Mouse (Mus musculus) left cerebral cortex, adult 8-10 months (tissue): ENCODE data around the gene Cwc22. TPM values are rescaled to one million over a fixed set of nuclear protein-coding genes. Genes with fewer than 3 reads are reported as not detected.
"Not testable (repeated sequence)": the region's sequence is repeated elsewhere in the genome, so short reads cannot be mapped to it uniquely, and the experiment has no call there.

Experiments
- DNase-seq, 2 experiments: peaks; one replicate each; pipeline ENCODE4 v3.0.0; 2022; ENCODE audit warnings: low spot score in 2 of 2
- total RNA-seq, 4 experiments: library from RNA; stranded (reverse); gene quantifications; 2 replicates each; pipeline ENCODE4 v1.2.4; 2022

Cwc22 gene
- total RNA-seq, 4 experiments from 2014 or later = 24.0 to 29.0 (median 26.2) TPM

- DNase-seq = no peak
Measured at GRCm38 (mm10) chr2:77898436-77898835, 47.7 kb downstream of the Cwc22 start.

GRCm38 (mm10) chr2:77897988-77898387 lies 48.2 kb downstream of the Cwc22 start:
- DNase-seq = no peak

- no peak for DNase-seq
Measured at GRCm38 (mm10) chr2:77897558-77897899, 48.6 kb downstream of the Cwc22 start.

GRCm38 (mm10) chr2:77896843-77897557 lies 49.2 kb downstream of the Cwc22 start:
- no peak for DNase-seq

- not testable (repeated sequence) for DNase-seq
Measured at GRCm38 (mm10) chr2:77895906-77896570, 50.1 kb downstream of the Cwc22 start.

GRCm38 (mm10) chr2:77894896-77895295 lies 51.3 kb downstream of the Cwc22 start:
- no peak for DNase-seq

- DNase-seq = no peak
Measured at GRCm38 (mm10) chr2:77893505-77893904, 52.7 kb downstream of the Cwc22 start.

- no peak for DNase-seq
Measured at GRCm38 (mm10) chr2:77892573-77892972, 53.6 kb downstream of the Cwc22 start.

GRCm38 (mm10) chr2:77890836-77891438 lies 55.2 kb downstream of the Cwc22 start:
- no peak for DNase-seq

GRCm38 (mm10) chr2:77889949-77890348 lies 56.2 kb downstream of the Cwc22 start:
- DNase-seq = no peak

GRCm38 (mm10) chr2:77889401-77889800 lies 56.8 kb downstream of the Cwc22 start:
- no peak for DNase-seq

- no peak for DNase-seq
Measured at GRCm38 (mm10) chr2:77888826-77889225, 57.3 kb downstream of the Cwc22 start.

GRCm38 (mm10) chr2:77888056-77888455 lies 58.1 kb downstream of the Cwc22 start:
- no peak for DNase-seq

GRCm38 (mm10) chr2:77887166-77887565 lies 59.0 kb downstream of the Cwc22 start:
- no peak for DNase-seq

- no peak for DNase-seq
Measured at GRCm38 (mm10) chr2:77885491-77886130, 60.6 kb downstream of the Cwc22 start.

GRCm38 (mm10) chr2:77885036-77885435 lies 61.1 kb downstream of the Cwc22 start:
- DNase-seq = no peak

- no peak for DNase-seq
Measured at GRCm38 (mm10) chr2:77884491-77884890, 61.7 kb downstream of the Cwc22 start.

- DNase-seq = no peak
Measured at GRCm38 (mm10) chr2:77882961-77883360, 63.2 kb downstream of the Cwc22 start.

- no peak for DNase-seq
Measured at GRCm38 (mm10) chr2:77881301-77882199, 64.6 kb downstream of the Cwc22 start.

- DNase-seq = no peak
Measured at GRCm38 (mm10) chr2:77880351-77880750, 65.8 kb downstream of the Cwc22 start.

GRCm38 (mm10) chr2:77879736-77880135 lies 66.4 kb downstream of the Cwc22 start:
- no peak for DNase-seq
